Mouse (Mus musculus): ENCODE measurements around the gene Aplf. TPM values are rescaled to one million over a fixed set of nuclear protein-coding genes. Genes with fewer than 3 reads are reported as not detected.

Aplf gene
- polyA plus RNA-seq, 2 experiments = 9.5 to 16.5 TPM

GRCm38 (mm10) chr6:87658816-87659215, 13.2 kb downstream of the Aplf start:
- peak overlapping the region; percentile 60 for H3K27ac ChIP-seq
- WGBS (ENCODE audit: insufficient replicate concordance) = 21% methylated on average over 4 of the region's 4 CpGs
- peaks cover 14% of the 10 kb centered on the region for H3K36me3 ChIP-seq (replicated peaks; ENCODE audit: control insufficient read depth, insufficient read depth, low read depth)
- H3K4me1 ChIP-seq (replicated peaks; ENCODE audit: control insufficient read depth in 2 of 2, insufficient read depth in 2 of 2, low read length in 1 of 2) = peaks cover 15 to 22% of the 10 kb centered on the region in 2 experiments
- H3K9me3 ChIP-seq (ENCODE audit: control insufficient read depth, low read length) = no peaks in the 10 kb centered on the region
- no peak overlapping the region for H3K4me3 ChIP-seq (ENCODE audit: insufficient read depth in 1 of 2, low read depth in 2 of 2, low read length in 2 of 2)
- H3K27me3 ChIP-seq (ENCODE audit: control insufficient read depth, insufficient read depth, low read length) = no peaks in the 10 kb centered on the region
- DNase-seq (ENCODE audit: low read depth in 3 of 3, low spot score in 3 of 3) = no peak
- no peak overlapping the region for H3K4me2 ChIP-seq (ENCODE audit: low read depth)
- TF ChIP-seq EP300 (IDR thresholded peaks at IDR 0.05; ENCODE audit: low read depth) (peak; percentile 82), CTCF (IDR thresholded peaks at IDR 0.05; ENCODE audit: low read depth) (no peak)
- peak; percentile 75 for ATAC-seq (ENCODE audit: insufficient read depth)
- no peak overlapping the region; the same call in 1 of the 2 replicates for H3K9ac ChIP-seq (replicated peaks)

DNA sequence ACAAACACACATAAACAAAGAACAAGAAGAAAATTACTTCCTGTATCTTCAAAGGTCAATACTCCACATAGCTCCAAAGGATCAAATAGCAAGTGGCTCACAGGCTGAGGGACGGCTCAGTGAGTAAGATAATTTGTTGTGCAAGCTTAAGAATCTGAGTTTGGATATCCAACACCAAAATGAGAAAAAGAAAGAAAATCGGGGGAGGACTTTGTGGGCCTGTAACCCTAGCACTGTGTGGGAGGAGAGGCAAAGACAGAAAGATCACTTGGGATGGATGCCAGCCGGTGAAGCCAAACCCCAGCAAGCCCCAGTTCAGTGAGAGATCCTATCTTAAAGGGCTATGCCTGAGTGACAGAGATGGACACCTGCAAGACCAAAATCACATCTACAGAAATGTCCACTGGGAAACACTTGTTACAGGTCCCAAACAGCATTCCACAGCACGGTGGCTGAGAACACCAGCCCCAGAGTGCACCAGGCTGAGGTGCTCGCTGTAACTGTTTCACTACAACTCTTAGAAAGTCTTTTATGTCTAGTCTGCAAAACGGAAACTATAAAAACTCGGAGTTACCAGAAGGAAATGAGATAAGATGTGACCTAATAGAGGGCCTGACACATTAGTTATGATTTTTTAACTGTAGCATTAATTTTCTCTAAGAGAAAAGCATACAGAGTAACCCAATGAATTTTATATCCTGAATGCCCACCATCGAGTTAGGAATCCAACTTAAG, 17.9 kb downstream of the Aplf start:
- no peak overlapping the region for H3K9ac ChIP-seq (replicated peaks)
- ATAC-seq (ENCODE audit: insufficient read depth) = no peak
- H3K36me3 ChIP-seq (replicated peaks; ENCODE audit: control insufficient read depth, insufficient read depth, low read depth) = peaks cover 21% of the 10 kb centered on the region
- H3K4me2 ChIP-seq (ENCODE audit: low read depth) = no peak overlapping the region
- WGBS (ENCODE audit: insufficient replicate concordance) = 48% methylated on average over 8 of the region's 8 CpGs
- no peak overlapping the region for H3K27ac ChIP-seq
- DNase-seq (ENCODE audit: low read depth in 3 of 3, low spot score in 3 of 3) = no peak
- H3K9me3 ChIP-seq (ENCODE audit: control insufficient read depth, low read length) = no peaks in the 10 kb centered on the region
- peaks cover 1 to 7% of the 10 kb centered on the region in 2 experiments for H3K4me1 ChIP-seq (replicated peaks; ENCODE audit: control insufficient read depth in 2 of 2, insufficient read depth in 2 of 2, low read length in 1 of 2)
- H3K27me3 ChIP-seq (ENCODE audit: control insufficient read depth, insufficient read depth, low read length) = no peaks in the 10 kb centered on the region
- TF ChIP-seq CTCF (IDR thresholded peaks at IDR 0.05; ENCODE audit: low read depth) = no peak
- TF ChIP-seq EP300 (IDR thresholded peaks at IDR 0.05; ENCODE audit: low read depth) = no peak
- no peak overlapping the region for H3K4me3 ChIP-seq (ENCODE audit: insufficient read depth in 1 of 2, low read depth in 2 of 2, low read length in 2 of 2)

DNA sequence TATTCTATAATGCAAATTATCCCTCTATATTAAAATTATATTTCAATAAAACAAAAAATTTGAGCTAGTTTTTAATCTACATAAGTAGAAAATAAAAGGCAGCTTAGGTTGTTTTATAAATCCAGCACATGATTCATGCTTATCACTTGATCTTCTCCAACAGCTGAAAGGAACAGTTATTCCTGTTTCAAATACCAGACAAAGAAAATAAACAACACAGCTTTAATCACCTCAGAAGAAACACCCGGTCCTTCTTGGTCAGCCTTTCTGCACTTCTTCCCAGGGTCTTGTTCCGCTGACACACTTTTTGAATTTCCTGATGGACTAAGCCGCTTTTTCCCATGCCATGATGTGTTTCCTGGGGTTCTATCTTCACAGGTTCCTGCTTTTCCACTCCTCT, 18.5 kb downstream of the Aplf start:
- 81% methylated on average over 3 of the region's 3 CpGs for WGBS (ENCODE audit: insufficient replicate concordance)
- TF ChIP-seq EP300 (IDR thresholded peaks at IDR 0.05; ENCODE audit: low read depth) = no peak
- Histone ChIP-seq H3K27me3 (ENCODE audit: control insufficient read depth, insufficient read depth, low read length) (no peaks in the 10 kb centered on the region), H3K9ac (replicated peaks) (no peak overlapping the region), H3K4me2 (ENCODE audit: low read depth) (no peak overlapping the region), H3K36me3 (replicated peaks; ENCODE audit: control insufficient read depth, insufficient read depth, low read depth) (peaks cover 21% of the 10 kb centered on the region), H3K4me3 (ENCODE audit: insufficient read depth in 1 of 2, low read depth in 2 of 2, low read length in 2 of 2) (no peak overlapping the region), H3K27ac (no peak overlapping the region), H3K4me1 (replicated peaks; ENCODE audit: control insufficient read depth in 2 of 2, insufficient read depth in 2 of 2, low read length in 1 of 2) (peaks cover 0 to 2% of the 10 kb centered on the region in 2 experiments; a peak in 2 of 4 replicates), H3K9me3 (ENCODE audit: control insufficient read depth, low read length) (no peaks in the 10 kb centered on the region)
- DNase-seq (ENCODE audit: low read depth in 3 of 3, low spot score in 3 of 3) = no peak
- ATAC-seq (ENCODE audit: insufficient read depth) = no peak

GRCm38 (mm10) chr6:87652670-87653069, 19.3 kb downstream of the Aplf start:
- Histone ChIP-seq H3K4me2 (ENCODE audit: low read depth) (no peak overlapping the region), H3K9me3 (ENCODE audit: control insufficient read depth, low read length) (no peaks in the 10 kb centered on the region), H3K9ac (replicated peaks) (no peak overlapping the region), H3K4me1 (replicated peaks; ENCODE audit: control insufficient read depth in 2 of 2, insufficient read depth in 2 of 2, low read length in 1 of 2) (no peaks in the 10 kb centered on the region), H3K36me3 (replicated peaks; ENCODE audit: control insufficient read depth, insufficient read depth, low read depth) (peaks cover 17% of the 10 kb centered on the region), H3K27me3 (ENCODE audit: control insufficient read depth, insufficient read depth, low read length) (no peaks in the 10 kb centered on the region), H3K27ac (no peak overlapping the region), H3K4me3 (ENCODE audit: insufficient read depth in 1 of 2, low read depth in 2 of 2, low read length in 2 of 2) (no peak overlapping the region)
- TF ChIP-seq CTCF (IDR thresholded peaks at IDR 0.05; ENCODE audit: low read depth) (no peak), EP300 (IDR thresholded peaks at IDR 0.05; ENCODE audit: low read depth) (no peak)
- WGBS (ENCODE audit: insufficient replicate concordance) = 90% methylated on average over 9 of the region's 9 CpGs
- DNase-seq (ENCODE audit: low read depth in 3 of 3, low spot score in 3 of 3) (no peak), ATAC-seq (ENCODE audit: insufficient read depth) (no peak)

DNA sequence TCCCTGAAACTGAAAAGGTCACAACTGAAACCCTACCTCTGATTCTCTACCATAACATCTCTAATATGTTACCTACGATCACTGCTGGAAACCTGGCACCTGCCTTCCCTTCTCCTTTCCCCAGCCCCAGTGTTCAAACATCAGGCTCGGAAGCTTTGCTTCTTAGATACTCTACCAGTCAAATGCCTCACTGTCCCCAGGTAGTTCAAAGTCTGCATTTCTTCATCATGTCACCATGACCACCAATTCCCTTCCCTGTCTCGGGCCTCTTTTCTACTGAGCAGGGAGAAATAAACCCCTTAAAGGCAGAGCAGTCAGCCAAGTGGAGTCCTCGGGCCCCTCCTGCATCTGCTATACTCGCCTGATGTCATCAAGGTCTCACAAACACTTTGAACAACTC, 20.2 kb downstream of the Aplf start:
- H3K4me3 ChIP-seq (ENCODE audit: insufficient read depth in 1 of 2, low read depth in 2 of 2, low read length in 2 of 2) = no peak overlapping the region
- H3K4me1 ChIP-seq (replicated peaks; ENCODE audit: control insufficient read depth in 2 of 2, insufficient read depth in 2 of 2, low read length in 1 of 2) = no peaks in the 10 kb centered on the region
- ATAC-seq (ENCODE audit: insufficient read depth) (no peak), DNase-seq (ENCODE audit: low read depth in 3 of 3, low spot score in 3 of 3) (no peak)
- no peak overlapping the region for H3K4me2 ChIP-seq (ENCODE audit: low read depth)
- H3K9me3 ChIP-seq (ENCODE audit: control insufficient read depth, low read length) = no peaks in the 10 kb centered on the region
- H3K36me3 ChIP-seq (replicated peaks; ENCODE audit: control insufficient read depth, insufficient read depth, low read depth) = peaks cover 15% of the 10 kb centered on the region
- H3K27ac ChIP-seq = no peak overlapping the region
- no peak overlapping the region for H3K9ac ChIP-seq (replicated peaks)
- WGBS (ENCODE audit: insufficient replicate concordance) = 78% methylated on average over 5 of the region's 5 CpGs
- TF ChIP-seq CTCF (IDR thresholded peaks at IDR 0.05; ENCODE audit: low read depth) (no peak), EP300 (IDR thresholded peaks at IDR 0.05; ENCODE audit: low read depth) (no peak)
- H3K27me3 ChIP-seq (ENCODE audit: control insufficient read depth, insufficient read depth, low read length) = no peaks in the 10 kb centered on the region
